Mouse (Mus musculus) hindbrain, embryonic 12.5 days (tissue): ENCODE data around the gene Exoc4. TPM values are rescaled to one million over a fixed set of nuclear protein-coding genes. Genes with fewer than 3 reads are reported as not detected.

Experiments
- ATAC-seq: fragments of 200-750 bp; cut with Nextera tagmentation; 2 replicates; pipeline ENCODE4 v1.8.0; 2017; ENCODE audit warnings: moderate TSS enrichment; ENCODE audit not compliant: low FRiP score
- H3K27ac ChIP-seq: fragments of 300-500 bp; sonication (generic); 2 replicates; pipeline ENCODE4 v1.5.1; 2016; ENCODE audit warnings: mild to moderate bottlenecking
- H3K27me3 ChIP-seq: fragments of 300-500 bp; sonication (generic); 2 replicates; pipeline ENCODE4 v1.6.1; 2016; ENCODE audit warnings: mild to moderate bottlenecking
- H3K36me3 ChIP-seq: fragments of 300-500 bp; sonication (generic); 2 replicates; pipeline ENCODE4 v1.6.1; 2016; ENCODE audit warnings: mild to moderate bottlenecking
- H3K4me1 ChIP-seq: fragments of 300-500 bp; sonication (generic); 2 replicates; pipeline ENCODE4 v1.6.1; 2016
- H3K4me2 ChIP-seq: fragments of 300-500 bp; sonication (generic); replicated peaks from 2 replicates; pipeline ENCODE4 v1.6.1; 2016; ENCODE audit warnings: mild to moderate bottlenecking
- H3K4me3 ChIP-seq: fragments of 300-500 bp; sonication (generic); 2 replicates; pipeline ENCODE4 v1.5.1; 2016; ENCODE audit warnings: mild to moderate bottlenecking
- H3K9ac ChIP-seq: fragments of 300-500 bp; sonication (generic); 2 replicates; pipeline ENCODE4 v1.6.1; 2016; ENCODE audit warnings: mild to moderate bottlenecking, moderate library complexity
- H3K9me3 ChIP-seq: fragments of 300-500 bp; sonication (generic); replicated peaks from 2 replicates; pipeline ENCODE4 v1.6.1; 2016; ENCODE audit warnings: mild to moderate bottlenecking
- WGBS: fragments of 180-500 bp; shearing (Covaris S2); methylation state at CpG from one replicate; pipeline ENCODE4 v1.1.7; 2016; 5-methylcytosine and 5-hydroxymethylcytosine counted together
- polyA plus RNA-seq: library from polyadenylated mRNA; unstranded; fragments of >200 nt; fragmentation: Nextera tagmentation; extraction: Ambion mirVana; gene quantifications from 2 replicates; pipeline ENCODE4 v1.2.1, GENCODE M21; 2016

Gene Exoc4
- polyA plus RNA-seq, 1 experiment from 2014 or later: 47.7 TPM

- Histone ChIP-seq H3K4me2 (no peak overlapping the region), H3K4me3 (no peak overlapping the region), H3K9ac (no peak overlapping the region), H3K36me3 (no peaks in the 10 kb centered on the region), H3K27me3 (no peaks in the 10 kb centered on the region), H3K9me3 (no peaks in the 10 kb centered on the region), H3K4me1 (peaks cover 4% of the 10 kb centered on the region; the same call in 1 of the 2 replicates), H3K27ac (no peak overlapping the region)
- WGBS: 79% methylated on average over 4 of the region's 4 CpGs
- ATAC-seq: no peak
These were observed 253.5 kb downstream of the Exoc4 start for GRCm38 (mm10) chr6:33502388-33502787.

DNA sequence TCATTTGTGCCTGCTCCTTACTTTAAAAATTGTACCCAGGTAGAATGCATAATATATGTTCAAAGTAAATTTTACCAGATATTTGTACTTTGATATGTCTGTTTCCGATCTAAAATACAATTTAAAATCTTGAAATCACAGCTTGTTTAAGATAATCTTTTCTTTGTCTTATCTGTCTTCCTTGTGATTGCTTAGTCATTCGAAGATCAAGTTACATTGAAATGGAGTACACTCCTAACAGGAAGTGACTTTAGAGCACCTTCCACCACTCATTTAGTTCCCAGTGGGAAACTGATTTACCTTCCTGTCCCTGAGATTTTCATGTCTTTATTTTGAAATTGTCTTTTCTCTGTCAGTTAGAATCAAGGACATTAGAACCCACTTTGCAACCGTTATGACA lies 254.5 kb downstream of the Exoc4 start:
- Histone ChIP-seq H3K4me1 (no peaks in the 10 kb centered on the region), H3K4me2 (no peak overlapping the region), H3K27me3 (no peaks in the 10 kb centered on the region), H3K4me3 (no peak overlapping the region), H3K9me3 (no peaks in the 10 kb centered on the region), H3K27ac (no peak overlapping the region), H3K36me3 (no peaks in the 10 kb centered on the region), H3K9ac (no peak overlapping the region)
- 79% methylated on average over 3 of the region's 3 CpGs for WGBS
- ATAC-seq: no peak

GRCm38 (mm10) chr6:33507134-33507533 lies 258.2 kb downstream of the Exoc4 start:
- Histone ChIP-seq H3K4me1 (no peaks in the 10 kb centered on the region), H3K9me3 (no peaks in the 10 kb centered on the region), H3K9ac (no peak overlapping the region), H3K27me3 (no peaks in the 10 kb centered on the region), H3K36me3 (no peaks in the 10 kb centered on the region), H3K27ac (no peak overlapping the region), H3K4me3 (no peak overlapping the region), H3K4me2 (no peak overlapping the region)
- ATAC-seq: no peak

DNA sequence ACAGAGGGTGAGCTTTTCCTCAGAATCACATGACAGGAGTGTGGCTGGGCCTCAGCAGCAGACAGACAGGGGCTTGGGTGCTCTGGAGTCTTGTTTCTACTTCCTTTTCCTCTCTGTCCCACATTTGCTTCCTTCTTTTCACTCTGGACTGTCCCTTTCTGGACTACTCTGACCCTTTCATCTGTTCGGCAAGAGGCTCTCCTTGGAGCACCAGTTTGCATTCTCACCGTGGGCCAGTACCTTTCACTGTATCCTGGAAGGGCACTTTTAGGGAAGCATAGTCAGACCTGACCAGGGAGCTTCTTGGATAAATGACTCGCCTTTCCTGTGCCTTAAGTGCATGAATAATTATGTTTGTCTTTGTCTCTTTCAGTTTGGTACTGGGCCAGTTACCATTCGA lies 266.5 kb downstream of the Exoc4 start:
- no peak overlapping the region for H3K9ac ChIP-seq
- no peak overlapping the region for H3K27ac ChIP-seq
- no peaks in the 10 kb centered on the region for H3K36me3 ChIP-seq
- H3K4me3 ChIP-seq: no peak overlapping the region
- H3K4me2 ChIP-seq: no peak overlapping the region
- H3K27me3 ChIP-seq: no peaks in the 10 kb centered on the region
- WGBS: 42% methylated on average over 4 of the region's 4 CpGs
- 0 out of 2 replicates have a peak, but pooled peaks cover 5% of the 10 kb centered on the region for H3K4me1 ChIP-seq
- ATAC-seq: no peak
- no peaks in the 10 kb centered on the region for H3K9me3 ChIP-seq

DNA sequence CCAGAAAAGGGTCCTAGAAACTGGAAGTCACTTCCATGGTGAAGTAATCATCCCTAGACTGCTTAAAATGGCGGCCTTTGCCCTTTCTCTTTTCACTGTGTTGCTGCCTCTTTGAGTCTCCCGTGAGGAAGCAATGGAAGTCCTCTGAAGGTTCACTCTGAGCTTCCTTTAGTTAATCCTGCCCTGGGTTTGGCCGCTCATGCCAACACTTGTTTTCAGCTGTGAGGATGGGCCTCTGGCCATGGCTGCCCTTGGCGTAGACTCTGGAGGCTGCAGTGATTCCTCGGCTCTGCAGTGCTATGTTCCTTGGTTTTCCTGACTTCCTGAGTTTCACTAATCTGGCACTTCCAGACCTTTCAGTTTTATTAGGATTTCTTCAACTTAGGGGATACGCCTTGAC lies 267.9 kb downstream of the Exoc4 start:
- WGBS: 80% methylated on average over 6 of the region's 6 CpGs
- no peak overlapping the region for H3K27ac ChIP-seq
- H3K36me3 ChIP-seq: no peaks in the 10 kb centered on the region
- H3K27me3 ChIP-seq: no peaks in the 10 kb centered on the region
- no peak overlapping the region for H3K4me3 ChIP-seq
- H3K4me2 ChIP-seq: no peak overlapping the region
- no peak for ATAC-seq
- H3K4me1 ChIP-seq: 0 out of 2 replicates have a peak, but pooled peaks cover 5% of the 10 kb centered on the region
- no peaks in the 10 kb centered on the region for H3K9me3 ChIP-seq
- H3K9ac ChIP-seq: no peak overlapping the region

- Histone ChIP-seq H3K27ac (no peak overlapping the region), H3K9me3 (no peaks in the 10 kb centered on the region), H3K9ac (no peak overlapping the region), H3K4me3 (no peak overlapping the region), H3K4me1 (0 out of 2 replicates have a peak, but pooled peaks cover 5% of the 10 kb centered on the region), H3K4me2 (no peak overlapping the region), H3K36me3 (no peaks in the 10 kb centered on the region), H3K27me3 (no peaks in the 10 kb centered on the region)
- ATAC-seq: no peak
- WGBS: 31% methylated on average over 5 of the region's 5 CpGs
These were observed 269.1 kb downstream of the Exoc4 start for GRCm38 (mm10) chr6:33517890-33518410.

- 88% methylated on average over 7 of the region's 7 CpGs for WGBS
- no peak for ATAC-seq
- no peak overlapping the region for H3K4me3 ChIP-seq
These were observed 276.9 kb downstream of the Exoc4 start for GRCm38 (mm10) chr6:33525695-33526366.

GRCm38 (mm10) chr6:33540356-33540755 lies 291.5 kb downstream of the Exoc4 start:
- H3K36me3 ChIP-seq: no peaks in the 10 kb centered on the region
- H3K4me1 ChIP-seq: no peaks in the 10 kb centered on the region
- no peak overlapping the region for H3K9ac ChIP-seq
- ATAC-seq: no peak
- no peak overlapping the region for H3K4me3 ChIP-seq
- no peak overlapping the region for H3K4me2 ChIP-seq
- H3K27ac ChIP-seq: no peak overlapping the region
- H3K27me3 ChIP-seq: no peaks in the 10 kb centered on the region
- 91% methylated on average over 1 of the region's 1 CpGs for WGBS
- no peaks in the 10 kb centered on the region for H3K9me3 ChIP-seq

More at GRCm38 (mm10) chr6:33525695-33526366, 276.9 kb downstream of the Exoc4 start:
- no peaks in the 10 kb centered on the region for H3K9me3 ChIP-seq
- no peaks in the 10 kb centered on the region for H3K36me3 ChIP-seq
- H3K4me2 ChIP-seq: no peak overlapping the region
- no peak overlapping the region for H3K9ac ChIP-seq
- H3K27me3 ChIP-seq: no peaks in the 10 kb centered on the region
- no peak overlapping the region for H3K27ac ChIP-seq
- no peaks in the 10 kb centered on the region for H3K4me1 ChIP-seq

DNA sequence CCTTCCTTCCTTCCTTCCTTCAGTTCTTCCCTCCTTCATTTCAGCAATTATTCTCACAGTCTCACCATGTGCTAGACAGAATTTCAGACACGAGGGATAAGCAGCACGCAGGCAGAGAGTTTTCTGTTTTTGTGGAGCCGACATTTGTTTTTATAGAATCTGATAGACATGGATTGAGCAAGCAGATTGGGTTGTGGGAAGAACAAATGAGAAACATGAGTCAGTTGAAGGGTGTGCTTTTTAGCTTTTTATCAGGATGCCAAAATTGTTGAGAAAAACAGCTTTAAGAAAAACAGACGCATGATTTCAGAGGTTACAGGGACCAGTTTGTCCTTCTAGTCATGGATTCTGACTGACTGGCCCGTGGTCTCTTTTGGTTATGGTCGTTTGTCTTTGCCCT lies 293.8 kb downstream of the Exoc4 start:
- Histone ChIP-seq H3K36me3 (no peaks in the 10 kb centered on the region), H3K4me2 (no peak overlapping the region), H3K4me3 (no peak overlapping the region), H3K27me3 (no peaks in the 10 kb centered on the region), H3K27ac (no peak overlapping the region), H3K4me1 (no peaks in the 10 kb centered on the region), H3K9me3 (no peaks in the 10 kb centered on the region), H3K9ac (no peak overlapping the region)
- ATAC-seq: no peak
- 75% methylated on average over 6 of the region's 6 CpGs for WGBS

- no peak for ATAC-seq
- Histone ChIP-seq H3K9me3 (no peaks in the 10 kb centered on the region), H3K4me1 (no peaks in the 10 kb centered on the region), H3K27me3 (no peaks in the 10 kb centered on the region), H3K4me2 (no peak overlapping the region), H3K27ac (peak overlapping the region; percentile 24), H3K4me3 (no peak overlapping the region), H3K9ac (no peak overlapping the region), H3K36me3 (no peaks in the 10 kb centered on the region)
- 76% methylated on average over 4 of the region's 4 CpGs for whole genome bisulfite sequencing
These were observed 303.0 kb downstream of the Exoc4 start for GRCm38 (mm10) chr6:33551934-33552333.

DNA sequence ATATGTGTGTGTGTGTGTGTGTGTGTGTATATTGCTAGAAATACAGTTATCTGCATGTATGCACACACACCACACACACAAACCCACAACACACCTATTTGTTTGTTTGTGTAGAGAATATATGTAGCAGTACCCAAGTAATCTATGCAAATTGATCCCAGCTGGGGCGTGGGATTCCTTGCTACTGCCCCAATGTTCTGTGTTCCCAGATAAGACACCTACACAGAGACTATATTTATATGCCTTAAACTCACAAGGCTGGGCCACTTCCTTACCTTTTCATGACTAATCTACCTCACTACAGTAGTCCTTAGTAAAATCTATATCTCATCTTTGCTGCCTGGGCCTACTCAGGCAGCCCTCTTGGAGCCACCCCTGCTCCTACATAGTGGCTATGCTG lies 312.0 kb downstream of the Exoc4 start:
- no peaks in the 10 kb centered on the region for H3K4me1 ChIP-seq
- H3K9me3 ChIP-seq: no peaks in the 10 kb centered on the region
- H3K4me3 ChIP-seq: no peak overlapping the region
- H3K4me2 ChIP-seq: no peak overlapping the region
- H3K9ac ChIP-seq: no peak overlapping the region
- no peaks in the 10 kb centered on the region for H3K36me3 ChIP-seq
- H3K27me3 ChIP-seq: no peaks in the 10 kb centered on the region
- 92% methylated on average over 1 of the region's 1 CpGs for WGBS
- H3K27ac ChIP-seq: no peak overlapping the region
- no peak for ATAC-seq

- 90% methylated on average over 2 of the region's 2 CpGs for WGBS
- Histone ChIP-seq H3K9ac (no peak overlapping the region), H3K36me3 (no peaks in the 10 kb centered on the region), H3K4me1 (no peaks in the 10 kb centered on the region), H3K27me3 (no peaks in the 10 kb centered on the region), H3K27ac (no peak overlapping the region), H3K4me3 (no peak overlapping the region), H3K9me3 (no peaks in the 10 kb centered on the region), H3K4me2 (no peak overlapping the region)
- no peak for ATAC-seq
These were observed 313.0 kb downstream of the Exoc4 start for GRCm38 (mm10) chr6:33561911-33562310.

DNA sequence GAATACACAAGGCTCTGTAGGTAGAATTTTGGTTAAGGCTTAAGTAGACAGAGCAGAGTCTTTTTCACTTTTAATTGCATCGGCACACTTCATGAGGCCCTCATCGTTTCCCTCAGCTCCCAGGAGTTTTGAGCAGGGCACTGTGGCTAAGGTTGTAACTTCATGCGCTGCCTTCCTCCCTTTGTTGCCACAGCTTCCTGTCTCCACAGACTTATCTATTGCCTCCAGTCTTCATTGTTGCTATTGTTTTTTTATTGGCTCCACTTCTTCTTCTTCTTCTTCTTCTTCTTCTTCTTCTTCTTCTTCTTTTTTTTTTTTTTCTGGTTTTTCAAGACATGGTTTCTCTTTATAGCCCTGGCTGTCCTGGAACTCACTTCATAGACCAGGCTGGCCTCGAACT lies 327.1 kb downstream of the Exoc4 start:
- no peak overlapping the region for H3K4me3 ChIP-seq
- H3K4me1 ChIP-seq: no peaks in the 10 kb centered on the region
- H3K27ac ChIP-seq: no peak overlapping the region
- H3K9me3 ChIP-seq: no peaks in the 10 kb centered on the region
- H3K27me3 ChIP-seq: no peaks in the 10 kb centered on the region
- ATAC-seq: no peak
- WGBS: 80% methylated on average over 4 of the region's 4 CpGs
- H3K9ac ChIP-seq: no peak overlapping the region
- no peaks in the 10 kb centered on the region for H3K36me3 ChIP-seq
- no peak overlapping the region for H3K4me2 ChIP-seq
